Mouse (Mus musculus) lung, postnatal 0 days (tissue): Measurements from ENCODE around the gene Xpr1. TPM values are rescaled to one million over a fixed set of nuclear protein-coding genes. Genes with fewer than 3 reads are reported as not detected.

Source experiments
- ATAC-seq: fragments of 200-750 bp; cut with Nextera tagmentation; 2 replicates; pipeline ENCODE4 v1.8.0; 2017; ENCODE audit warnings: moderate library complexity
- DNase-seq: peaks from one replicate; pipeline ENCODE4 v3.0.0-alpha.2; 2016; ENCODE audit warnings: low spot score
- H3K27ac ChIP-seq: fragments of 300-500 bp; sonication (generic); 2 replicates; pipeline ENCODE4 v1.5.1; 2014; ENCODE audit warnings: antibody characterized with exemption, mild to moderate bottlenecking, low read length, mixed read lengths
- H3K27me3 ChIP-seq: fragments of 300-500 bp; sonication (generic); replicated peaks from 2 replicates; pipeline ENCODE4 v1.6.1; 2014; ENCODE audit warnings: low read length, mixed read lengths; ENCODE audit not compliant: insufficient read depth
- H3K36me3 ChIP-seq: fragments of 300-500 bp; sonication (generic); 2 replicates; pipeline ENCODE4 v1.6.1; 2014; ENCODE audit warnings: low read length, mixed read lengths; ENCODE audit not compliant: insufficient read depth
- H3K4me1 ChIP-seq: fragments of 300-500 bp; sonication (generic); 2 replicates; pipeline ENCODE4 v1.6.1; 2014; ENCODE audit warnings: antibody characterized with exemption, low read depth, low read length, mixed read lengths; ENCODE audit not compliant: insufficient read depth
- H3K4me2 ChIP-seq: fragments of 300-500 bp; sonication (generic); replicated peaks from 2 replicates; pipeline ENCODE4 v1.6.1; 2014; ENCODE audit warnings: low read depth, mild to moderate bottlenecking, low read length, moderate library complexity, mixed read lengths
- H3K4me3 ChIP-seq: fragments of 300-500 bp; sonication (generic); 2 replicates; pipeline ENCODE4 v1.5.1; 2014; ENCODE audit warnings: low read depth, low read length
- H3K9ac ChIP-seq: fragments of 300-500 bp; sonication (generic); replicated peaks from 2 replicates; pipeline ENCODE4 v1.6.1; 2014; ENCODE audit warnings: low read depth, mild to moderate bottlenecking
- H3K9me3 ChIP-seq: fragments of 300-500 bp; sonication (generic); 2 replicates; pipeline ENCODE4 v1.6.1; 2016; ENCODE audit warnings: low read length, mixed read lengths
- CTCF ChIP-seq: IDR thresholded peaks from 2 replicates; pipeline ENCODE4 v1.5.1; 2016; ENCODE audit warnings: antibody characterized with exemption, mild to moderate bottlenecking
- EP300 ChIP-seq: IDR thresholded peaks from 2 replicates; pipeline ENCODE4 v1.6.1; 2016; ENCODE audit warnings: antibody characterized with exemption, mild to moderate bottlenecking, control low read depth
- WGBS: fragments of 180-500 bp; shearing (Covaris S2); extraction: QIAGEN DNeasy Blood & Tissue Kit; methylation state at CpG from one replicate; pipeline ENCODE4 v1.1.7; 2014; 5-methylcytosine and 5-hydroxymethylcytosine counted together
- microRNA-seq: library from miRNA; unstranded; fragments of <30 nt; microRNA quantifications from one replicate; pipeline ENCODE4, GENCODE M21; 2016
- polyA plus RNA-seq: library from polyadenylated mRNA; unstranded; fragments of >200 nt; fragmentation: Nextera tagmentation; extraction: Ambion mirVana; gene quantifications from 2 replicates; pipeline ENCODE4 v1.2.1, GENCODE M21; 2015

Gene Xpr1
- polyA plus RNA-seq, 1 experiment from 2014 or later, result 5.8 TPM

DNA sequence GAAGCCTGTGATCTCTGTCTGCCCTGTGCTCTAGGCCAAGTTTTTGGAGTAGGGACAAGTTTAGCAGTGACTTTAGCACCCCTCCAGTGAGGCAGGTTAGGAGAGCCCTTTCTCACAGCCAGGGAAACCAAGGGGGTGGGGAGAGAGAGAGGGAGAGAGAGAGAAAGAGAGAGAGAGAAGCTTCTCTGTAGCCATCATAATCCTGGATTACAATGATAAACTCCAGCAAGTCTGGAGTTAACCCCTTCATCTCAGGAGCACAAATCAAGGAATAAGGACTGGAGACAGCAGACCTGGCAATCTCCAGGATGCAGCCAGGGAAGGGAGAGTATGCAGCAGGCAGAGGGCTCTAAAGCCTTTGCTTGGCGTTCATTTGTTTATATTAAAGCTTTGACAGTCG is 181.6 kb downstream of the Xpr1 start:
- Histone ChIP-seq H3K9me3 (no peaks in the 10 kb centered on the region), H3K4me2 (no peak overlapping the region), H3K27me3 (no peaks in the 10 kb centered on the region), H3K36me3 (no peaks in the 10 kb centered on the region), H3K27ac (no peak overlapping the region), H3K9ac (no peak overlapping the region), H3K4me3 (no peak overlapping the region), H3K4me1 (no peaks in the 10 kb centered on the region)
- DNase-seq, result no peak
- no peak for TF ChIP-seq EP300
- no peak for TF ChIP-seq CTCF
- WGBS, result 19% methylated on average over 2 of the region's 2 CpGs
- no peak for ATAC-seq

DNA sequence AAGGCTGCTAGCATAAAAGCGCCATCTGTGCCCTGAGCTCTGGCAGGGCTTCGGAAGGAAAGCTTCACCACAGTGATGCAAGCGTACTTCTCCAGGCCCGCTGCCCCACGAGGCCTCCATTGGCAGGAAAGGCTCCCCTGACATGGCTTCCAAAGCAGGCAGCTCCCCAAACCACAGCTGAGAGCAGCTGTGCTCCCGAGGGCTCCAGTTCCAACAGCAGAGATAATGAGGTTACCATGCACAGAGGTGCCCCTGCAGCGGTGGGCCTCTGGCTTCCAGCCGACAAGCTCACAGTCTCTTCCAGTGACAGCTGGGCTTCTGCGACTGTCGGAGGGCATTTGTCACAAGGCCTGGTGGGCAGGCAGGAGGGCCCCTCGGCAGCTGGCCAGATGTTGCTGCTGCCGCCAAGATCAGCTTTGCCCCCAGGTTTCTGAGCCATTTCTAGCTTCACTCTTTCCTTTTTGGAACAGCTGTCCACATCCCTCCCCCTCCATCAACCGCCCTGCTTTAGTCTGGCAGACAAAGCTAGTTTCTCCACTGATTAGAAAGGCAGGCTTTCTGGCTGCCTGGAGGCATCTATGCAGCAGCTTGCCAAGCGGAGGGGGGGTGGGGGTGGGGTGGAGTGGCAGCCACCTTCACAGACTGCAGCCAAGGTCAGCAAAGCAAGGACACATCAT is 183.1 kb downstream of the Xpr1 start:
- ATAC-seq (peak; percentile 84), DNase-seq (peak; percentile 83)
- Histone ChIP-seq H3K27me3 (no peaks in the 10 kb centered on the region), H3K9me3 (no peaks in the 10 kb centered on the region), H3K36me3 (no peaks in the 10 kb centered on the region), H3K4me1 (no peaks in the 10 kb centered on the region), H3K9ac (no peak overlapping the region), H3K4me2 (no peak overlapping the region), H3K27ac (peak overlapping the region; percentile 68), H3K4me3 (no peak overlapping the region)
- WGBS, result 37% methylated on average over 14 of the region's 14 CpGs
- TF ChIP-seq EP300 (no peak), CTCF (no peak)

DNA sequence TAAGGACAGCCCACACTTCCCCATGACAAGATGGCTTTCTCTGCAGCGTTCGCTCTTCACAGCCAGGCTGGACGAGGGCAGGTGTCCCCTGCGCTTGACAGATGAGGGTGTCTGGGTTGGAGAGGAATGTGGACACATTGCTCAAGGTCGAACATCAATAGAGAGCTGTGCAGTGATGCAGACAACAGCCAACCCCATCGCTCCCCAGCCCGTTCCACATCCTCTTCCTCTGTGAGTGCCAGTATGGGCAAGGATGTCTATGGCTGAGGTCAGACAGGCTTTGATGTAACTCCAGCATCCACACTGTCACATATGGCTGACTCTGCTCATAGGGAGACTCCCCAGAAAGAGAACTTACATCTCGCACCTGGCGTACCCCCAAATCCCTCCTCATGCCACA is 183.8 kb downstream of the Xpr1 start:
- Histone ChIP-seq H3K9me3 (no peaks in the 10 kb centered on the region), H3K27ac (peak overlapping the region; percentile 68; the same call in 1 of the 2 replicates), H3K4me1 (no peaks in the 10 kb centered on the region), H3K4me2 (no peak overlapping the region), H3K27me3 (no peaks in the 10 kb centered on the region), H3K9ac (no peak overlapping the region), H3K4me3 (no peak overlapping the region), H3K36me3 (no peaks in the 10 kb centered on the region)
- TF ChIP-seq CTCF (no peak), EP300 (no peak)
- DNase-seq, result no peak
- WGBS, result 67% methylated on average over 9 of the region's 9 CpGs
- ATAC-seq, result peak; percentile 14

DNA sequence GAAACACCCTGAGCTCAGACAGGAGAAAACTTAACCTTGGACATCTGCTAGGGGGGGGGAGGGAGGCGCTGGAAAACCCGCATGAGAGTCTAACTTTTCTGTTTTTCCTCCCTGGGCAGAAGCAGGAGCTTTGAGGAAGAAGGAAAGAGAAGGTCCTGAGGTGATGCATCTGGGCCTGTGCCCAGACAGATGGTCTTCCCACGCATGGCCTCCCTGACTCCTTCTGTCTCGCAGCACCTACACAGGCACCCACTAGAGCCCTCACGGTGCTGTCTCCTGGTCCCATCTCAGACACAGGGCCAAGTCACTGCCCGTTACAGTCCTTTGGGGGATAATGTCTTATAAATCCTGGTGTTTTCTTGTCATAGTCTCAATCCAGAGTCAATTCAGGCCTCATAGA is 184.4 kb downstream of the Xpr1 start:
- 61% methylated on average over 6 of the region's 6 CpGs for WGBS
- no peak for ATAC-seq
- no peaks in the 10 kb centered on the region for H3K9me3 ChIP-seq
- no peaks in the 10 kb centered on the region for H3K36me3 ChIP-seq
- DNase-seq, result no peak
- H3K9ac ChIP-seq, result no peak overlapping the region
- no peak overlapping the region for H3K27ac ChIP-seq
- H3K4me1 ChIP-seq, result no peaks in the 10 kb centered on the region
- TF ChIP-seq CTCF (no peak), EP300 (no peak)
- no peaks in the 10 kb centered on the region for H3K27me3 ChIP-seq
- H3K4me3 ChIP-seq, result no peak overlapping the region
- no peak overlapping the region for H3K4me2 ChIP-seq

DNA sequence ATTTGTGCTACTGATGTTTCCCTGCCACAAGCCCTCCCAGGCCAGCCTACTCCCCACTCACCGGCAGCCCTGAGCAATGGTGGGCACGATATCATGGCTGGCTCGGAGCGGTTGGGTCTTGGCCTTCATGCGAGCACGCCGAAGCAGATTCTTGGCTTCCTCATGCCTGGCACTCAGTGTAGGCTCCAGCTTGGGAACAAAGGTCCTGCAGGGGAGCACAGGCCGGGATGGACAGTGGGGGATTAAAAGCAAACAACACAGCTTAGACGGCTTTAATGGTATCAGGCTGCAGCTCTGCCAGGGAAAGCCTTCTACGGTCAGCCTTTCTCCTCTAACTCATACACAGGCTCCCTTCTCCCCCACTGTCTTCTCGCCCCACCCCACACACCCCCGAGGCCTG is 184.8 kb downstream of the Xpr1 start:
- Histone ChIP-seq H3K36me3 (no peaks in the 10 kb centered on the region), H3K9ac (no peak overlapping the region), H3K27me3 (no peaks in the 10 kb centered on the region), H3K4me3 (no peak overlapping the region), H3K4me1 (no peaks in the 10 kb centered on the region), H3K27ac (no peak overlapping the region), H3K9me3 (no peaks in the 10 kb centered on the region), H3K4me2 (no peak overlapping the region)
- 62% methylated on average over 12 of the region's 12 CpGs for WGBS
- DNase-seq, result no peak
- ATAC-seq, result no peak
- no peak for TF ChIP-seq CTCF
- no peak for TF ChIP-seq EP300

DNA sequence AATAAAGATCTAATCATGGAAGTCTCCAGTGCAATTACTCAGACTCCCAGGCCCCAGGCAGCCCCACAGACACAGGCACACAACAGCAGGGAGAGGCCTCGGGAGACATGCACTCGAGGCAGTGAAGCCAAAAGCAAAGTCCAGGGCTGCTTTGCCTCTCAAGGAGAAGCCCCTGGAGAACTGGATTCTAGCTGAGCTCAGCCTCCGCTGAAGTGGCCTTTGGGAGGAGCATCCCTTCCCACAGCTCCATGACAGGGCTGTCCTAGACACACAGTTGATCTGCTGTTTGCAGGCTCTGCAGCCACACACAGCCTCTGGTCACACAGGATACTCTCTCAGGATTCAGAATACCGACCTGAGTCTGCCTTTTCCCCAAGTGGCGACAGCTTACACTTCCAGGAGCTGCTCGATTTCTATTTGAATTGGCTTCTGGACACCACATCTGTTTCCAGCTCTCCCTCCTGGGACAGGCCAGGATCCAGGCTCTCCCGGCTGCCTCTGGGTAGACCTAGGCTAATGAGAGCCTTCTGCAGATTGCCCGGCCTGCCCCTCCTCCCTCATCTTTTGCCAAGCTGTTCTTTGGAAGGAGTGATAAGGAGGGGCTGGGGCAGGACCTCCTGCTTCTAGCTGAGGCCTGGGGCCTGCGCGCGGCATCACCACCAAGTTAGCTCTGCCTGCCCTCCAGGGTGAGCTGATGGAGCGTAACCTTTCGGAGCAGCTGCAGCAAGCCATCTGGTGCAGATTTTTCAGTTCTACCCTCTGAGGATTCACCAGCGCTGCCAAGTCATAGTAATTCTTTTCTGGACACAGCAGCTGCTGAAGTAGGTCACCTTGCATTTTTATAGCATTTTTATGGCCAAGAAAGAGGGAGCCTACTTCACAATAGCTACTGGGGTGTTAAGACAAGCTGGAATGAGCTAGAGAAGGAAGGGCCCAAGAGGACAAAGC is 187.5 kb downstream of the Xpr1 start:
- Histone ChIP-seq H3K36me3 (no peaks in the 10 kb centered on the region), H3K27me3 (no peaks in the 10 kb centered on the region), H3K4me1 (no peaks in the 10 kb centered on the region), H3K27ac (no peak overlapping the region), H3K9ac (no peak overlapping the region), H3K4me3 (no peak overlapping the region), H3K9me3 (no peaks in the 10 kb centered on the region), H3K4me2 (no peak overlapping the region)
- 45% methylated on average over 14 of the region's 14 CpGs for WGBS
- TF ChIP-seq EP300 (no peak), CTCF (no peak)
- ATAC-seq (no peak), DNase-seq (no peak)

Small RNA genes lying within 50 kb of the gene (microRNA-seq; reads per million reads assigned to microRNA genes)
- not detected for gene Gm22569

Other genes with a start within 250 kb of the Xpr1 start
- gene BC034090, start 173.0 kb downstream of the Xpr1 start, polyA plus RNA-seq, result 2.4 and 2.7 TPM in 2 replicates
- gene Acbd6, start 140.7 kb upstream of the Xpr1 start, polyA plus RNA-seq, result 57.6 and 59.4 TPM in 2 replicates